Mouse (Mus musculus): ENCODE measurements around the gene Dram2.

DNA sequence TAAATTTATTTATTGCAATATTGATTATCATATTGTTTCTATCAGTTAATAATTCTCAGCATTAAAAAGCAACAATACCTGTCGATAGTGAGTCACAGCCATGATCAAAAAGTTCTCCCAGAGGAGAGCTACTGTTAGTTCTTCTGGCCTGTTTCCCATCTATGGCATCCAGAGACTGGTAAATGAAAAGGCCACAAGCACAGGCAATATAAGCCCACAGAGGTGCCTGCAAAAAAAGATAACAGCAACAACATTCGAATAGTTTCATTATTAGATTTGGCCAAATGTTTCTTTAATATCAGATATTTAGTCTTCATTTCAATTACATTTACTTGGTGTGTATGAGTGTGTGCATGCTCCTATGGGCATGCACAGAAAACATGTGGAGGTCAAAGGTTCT is 14.3 kb upstream of the Dram2 start:
- peak; percentile 75 for TF ChIP-seq TAL1 (IDR thresholded peaks at IDR 0.05; ENCODE audit: low read length)
- no peak for TF ChIP-seq JUND (IDR thresholded peaks at IDR 0.05; ENCODE audit: low read depth, low read length)
- TF ChIP-seq POLR2A (IDR thresholded peaks at IDR 0.05; ENCODE audit: control insufficient read depth in 1 of 2, insufficient read depth in 1 of 2, low read depth in 1 of 2, low read length in 2 of 2, poor library complexity in 1 of 2): no peak
- TF ChIP-seq TBP (IDR thresholded peaks at IDR 0.05; ENCODE audit: low read depth, low read length): 0 out of 2 replicates have a peak, but pooled peaks have one; percentile 34
- no peak for TF ChIP-seq CTCF (IDR thresholded peaks at IDR 0.05 in 2 of 3, conservative IDR thresholded peaks at IDR 0.05 in 1 of 3; ENCODE audit: control insufficient read depth in 1 of 3, insufficient read depth in 1 of 3, low read depth in 2 of 3, low read length in 3 of 3, poor library complexity in 1 of 3, severe bottlenecking in 1 of 3)
- no peak for TF ChIP-seq POLR2AphosphoS2 (IDR thresholded peaks at IDR 0.05; ENCODE audit: low read length)
- TF ChIP-seq ETS1 (IDR thresholded peaks at IDR 0.05; ENCODE audit: low read depth, low read length): 0 out of 2 replicates have a peak, but pooled peaks have one; percentile 27
- peak; percentile 45 to 67; a peak in 3 of 4 replicates for TF ChIP-seq EP300 (IDR thresholded peaks at IDR 0.05; ENCODE audit: low read depth in 1 of 2, low read length in 2 of 2)
- TF ChIP-seq ZNF384 (IDR thresholded peaks at IDR 0.05; ENCODE audit: low read depth, low read length): no peak
- TF ChIP-seq BHLHE40 (IDR thresholded peaks at IDR 0.05; ENCODE audit: borderline replicate concordance, low read depth, low read length): no peak
- TF ChIP-seq MAZ (IDR thresholded peaks at IDR 0.05; ENCODE audit: low read depth, low read length): no peak
- peak; percentile 51; the same call in 1 of the 2 replicates for TF ChIP-seq GATA1 (IDR thresholded peaks at IDR 0.05; ENCODE audit: low read depth, low read length)
- no peak for TF ChIP-seq SMC3 (IDR thresholded peaks at IDR 0.05; ENCODE audit: low read depth, low read length)
- TF ChIP-seq ELF1 (IDR thresholded peaks at IDR 0.05; ENCODE audit: low read depth, low read length): no peak

All from MEL (cell line).